Mouse (Mus musculus) R1 (cell line): ENCODE measurements around the gene Zfp691.

Source experiments
- DNase-seq: peaks from one replicate; pipeline ENCODE4 v3.0.0-alpha.2; 2018; ENCODE audit warnings: low read depth, low spot score

The Zfp691 gene

GRCm38 (mm10) chr4:119167663-119168062 is 6.3 kb downstream of the Zfp691 start:
- DNase-seq: peak; percentile 89

DNA sequence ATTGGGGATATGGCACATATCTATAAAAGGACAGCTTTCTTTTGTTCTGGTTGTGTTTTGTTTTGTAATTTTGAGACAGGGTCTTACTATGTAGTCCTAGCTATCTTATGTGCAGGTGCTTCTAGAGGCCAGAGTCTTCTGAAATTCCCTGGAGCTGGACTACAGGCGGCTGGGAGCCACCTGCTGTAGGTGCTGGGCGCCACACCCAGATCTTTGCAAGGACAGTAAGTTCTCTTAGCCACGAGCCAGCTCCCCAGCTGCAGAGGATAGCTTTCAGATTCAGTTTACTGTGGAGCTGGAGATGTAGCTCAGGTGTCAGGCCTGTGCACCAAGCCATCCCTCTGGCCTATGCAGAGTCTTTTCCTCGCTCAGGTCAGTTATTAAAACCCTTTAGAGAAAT is 6.9 kb downstream of the Zfp691 start:
- peak; percentile 34 for DNase-seq

DNA sequence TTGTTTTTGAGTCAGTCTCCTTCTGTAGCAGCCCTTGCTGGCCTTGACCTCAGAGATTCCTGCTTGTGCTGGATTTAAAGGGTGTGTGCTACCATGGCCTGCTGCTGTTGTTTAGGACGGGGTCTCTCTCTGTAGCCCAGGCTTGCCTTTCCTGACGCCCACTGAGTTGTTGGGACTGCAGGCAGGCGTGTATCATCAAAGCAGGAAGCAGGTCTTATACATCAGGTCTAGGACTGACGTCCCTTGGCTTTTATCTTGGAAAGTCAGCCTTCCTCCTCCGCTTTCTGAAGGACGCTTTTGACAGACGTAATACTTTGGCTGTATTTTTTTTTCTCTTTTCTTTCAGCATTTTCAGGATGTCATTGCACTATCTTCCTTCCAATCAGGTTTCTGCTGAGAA is 8.1 kb downstream of the Zfp691 start:
- peak; percentile 56 for DNase-seq

GRCm38 (mm10) chr4:119162990-119163389 is 11.0 kb downstream of the Zfp691 start:
- DNase-seq: peak; percentile 36

DNA sequence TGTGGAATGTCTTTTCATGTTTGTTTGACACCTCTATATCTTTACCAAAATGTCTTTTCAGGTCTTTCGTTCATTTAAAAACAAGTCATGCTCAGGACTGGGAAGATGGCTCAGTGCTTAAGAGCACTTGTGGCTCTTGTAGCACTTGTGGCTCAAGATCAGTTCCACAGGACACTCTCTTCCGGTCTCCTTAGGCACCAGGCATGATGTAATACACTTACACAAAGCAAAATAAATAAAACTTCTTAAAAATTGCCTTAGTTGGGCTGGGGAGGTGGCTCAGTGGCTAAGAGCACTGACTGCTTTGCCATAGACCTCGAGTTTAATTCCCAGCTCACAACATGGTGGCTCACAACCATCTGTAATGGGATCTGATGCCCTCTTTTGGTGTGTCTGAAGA is 12.6 kb downstream of the Zfp691 start:
- DNase-seq: no peak

GRCm38 (mm10) chr4:119157891-119158290 is 16.1 kb downstream of the Zfp691 start:
- DNase-seq: no peak

DNA sequence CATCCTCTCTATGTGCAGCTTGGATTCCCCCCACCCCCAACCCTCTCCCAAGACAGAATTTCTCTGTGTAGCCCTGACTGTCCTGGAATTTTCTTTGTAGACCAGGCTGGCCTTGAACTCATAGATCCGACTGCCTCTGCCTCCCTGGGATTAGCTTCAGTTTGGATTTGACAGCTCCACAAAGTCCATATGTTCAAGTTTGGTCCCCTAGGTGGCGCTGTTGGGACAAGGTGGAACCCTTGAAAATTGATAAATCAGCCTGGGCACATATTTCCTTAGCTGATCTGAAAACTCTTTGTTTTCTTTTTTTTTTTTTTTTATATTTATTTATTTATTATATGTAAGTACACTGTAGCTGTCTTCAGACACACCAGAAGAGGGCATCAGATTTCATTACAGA is 16.8 kb downstream of the Zfp691 start:
- DNase-seq: peak; percentile 82

DNA sequence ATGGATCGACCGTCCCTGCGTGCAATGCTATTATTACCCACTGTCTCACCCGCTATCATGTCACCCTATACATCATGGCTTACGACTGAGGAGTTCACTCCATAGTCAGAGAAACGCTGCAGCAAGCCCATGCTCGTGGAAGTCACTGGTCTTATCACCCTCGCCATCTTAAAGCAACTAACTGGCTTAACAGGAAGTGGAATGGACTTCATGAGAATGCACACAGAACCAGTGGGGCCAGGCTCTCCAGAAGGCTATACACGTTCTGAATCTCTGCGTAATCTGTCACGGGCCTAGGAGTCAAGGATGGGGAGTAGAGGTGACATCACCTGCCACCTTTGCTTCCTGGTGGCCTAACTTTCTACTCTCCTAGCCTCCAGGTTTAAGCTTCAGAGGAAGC is 25.3 kb downstream of the Zfp691 start:
- DNase-seq: no peak

GRCm38 (mm10) chr4:119147347-119147746 is 26.6 kb downstream of the Zfp691 start:
- DNase-seq: no peak

DNA sequence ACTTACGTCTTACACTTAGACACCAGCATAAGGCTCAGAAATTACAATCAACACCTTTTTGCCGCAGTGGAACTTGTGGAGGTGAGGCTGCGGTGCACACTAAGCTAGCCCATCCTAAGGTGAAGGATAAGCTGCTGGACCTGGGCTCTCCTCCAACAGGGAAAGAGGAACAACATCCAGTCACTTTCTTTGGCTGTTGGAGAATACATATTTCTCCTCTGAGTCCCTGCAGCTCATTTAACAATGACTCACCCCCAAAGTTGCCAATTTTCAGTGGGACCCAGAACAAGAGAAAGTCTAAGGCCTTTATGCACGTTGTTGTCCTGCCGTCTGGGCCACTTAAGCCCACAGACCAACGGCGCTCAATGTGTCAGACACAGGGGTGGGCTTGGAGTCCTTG is 27.2 kb downstream of the Zfp691 start:
- no peak for DNase-seq

- DNase-seq: peak; percentile 94
Measured at GRCm38 (mm10) chr4:119142230-119142871, 31.6 kb downstream of the Zfp691 start.

DNA sequence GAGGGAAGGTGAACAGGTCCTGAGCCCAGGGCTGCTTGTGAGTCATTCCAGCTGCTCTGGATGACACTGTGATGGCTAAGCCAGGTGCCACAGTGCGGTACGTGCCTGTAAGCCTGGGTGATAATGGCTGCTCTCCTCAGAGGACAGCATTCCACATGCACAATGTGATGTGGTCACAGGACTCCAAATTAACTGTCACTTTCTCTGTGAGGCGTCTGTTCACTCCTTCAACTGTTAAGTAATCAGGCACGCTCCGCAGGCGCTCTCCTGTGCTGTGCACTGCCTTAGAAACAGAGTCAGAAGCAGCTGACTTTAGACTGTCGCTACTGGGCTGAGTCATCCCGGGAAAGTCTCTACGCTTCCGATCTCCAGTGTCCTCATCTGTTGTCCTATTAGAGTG is 32.8 kb downstream of the Zfp691 start:
- peak; percentile 77 for DNase-seq

GRCm38 (mm10) chr4:119140126-119140525 is 33.9 kb downstream of the Zfp691 start:
- peak; percentile 88 for DNase-seq

DNA sequence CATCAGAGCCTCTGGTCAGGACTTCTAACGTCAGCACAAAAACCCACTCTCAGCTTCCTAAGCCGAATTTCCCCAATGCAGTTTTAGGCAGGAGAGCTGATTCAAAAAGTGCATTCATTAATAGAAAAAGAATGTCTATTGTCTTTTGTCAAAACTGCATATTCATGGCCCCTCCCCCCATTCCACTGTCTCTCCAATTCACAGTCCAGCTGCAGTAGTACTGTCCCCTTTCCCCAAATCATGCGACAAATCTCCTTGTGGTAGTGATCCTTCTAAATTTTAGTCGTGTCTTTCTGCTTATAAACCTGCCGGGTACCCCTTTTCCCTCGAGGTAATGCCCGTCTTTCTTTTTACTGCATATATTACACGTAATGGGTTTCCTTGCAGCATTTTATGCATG is 35.2 kb downstream of the Zfp691 start:
- no peak for DNase-seq

GRCm38 (mm10) chr4:119138171-119138570 is 35.8 kb downstream of the Zfp691 start:
- peak; percentile 91 for DNase-seq

DNA sequence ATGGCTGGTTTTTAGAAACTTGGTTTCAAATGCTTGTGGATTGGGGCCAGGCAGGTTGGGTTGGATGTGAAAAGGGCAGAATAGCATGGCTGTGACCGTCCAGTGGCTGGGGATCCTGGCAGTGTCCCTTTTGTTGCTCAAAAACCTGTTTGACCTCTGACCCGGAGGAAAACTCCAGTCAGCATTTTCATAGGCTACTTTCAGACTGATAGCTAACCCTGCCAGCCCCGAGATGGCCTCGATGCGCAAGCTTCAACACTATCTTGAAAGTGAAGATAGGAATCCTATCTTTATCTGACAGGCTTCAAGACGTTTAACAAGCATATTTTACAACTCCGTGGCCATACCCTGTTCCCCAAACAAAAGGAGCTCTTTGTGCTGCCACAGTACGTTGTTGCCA is 36.7 kb downstream of the Zfp691 start:
- no peak for DNase-seq

- no peak for DNase-seq
Measured at GRCm38 (mm10) chr4:119133860-119134259, 40.1 kb downstream of the Zfp691 start.

GRCm38 (mm10) chr4:119133306-119133705 is 40.7 kb downstream of the Zfp691 start:
- no peak for DNase-seq

- no peak for DNase-seq
Measured at GRCm38 (mm10) chr4:119131189-119131910, 42.6 kb downstream of the Zfp691 start.

DNA sequence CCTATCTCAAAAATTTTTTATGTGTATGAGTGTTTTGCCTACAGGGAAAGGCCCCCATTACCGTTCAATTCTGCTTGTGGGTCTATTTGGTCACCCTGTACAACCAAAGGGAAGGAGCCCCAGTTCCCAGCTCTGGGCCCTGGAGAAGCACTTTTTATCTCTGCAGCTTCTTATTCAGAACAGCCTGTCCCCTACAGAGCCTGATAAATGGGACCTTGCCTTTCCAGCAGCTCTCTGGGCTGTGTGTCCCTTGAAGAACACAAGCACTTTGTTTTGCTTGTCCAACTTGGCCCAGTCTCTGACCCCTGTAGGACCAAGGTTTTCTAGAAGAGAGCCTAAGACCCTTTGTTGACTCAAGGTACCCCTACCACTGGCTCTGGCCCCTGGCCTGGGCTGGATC is 44.9 kb downstream of the Zfp691 start:
- DNase-seq: no peak

- no peak for DNase-seq
Measured at GRCm38 (mm10) chr4:119128547-119128946, 45.4 kb downstream of the Zfp691 start.

- no peak for DNase-seq
Measured at GRCm38 (mm10) chr4:119127229-119127628, 46.8 kb downstream of the Zfp691 start.

DNA sequence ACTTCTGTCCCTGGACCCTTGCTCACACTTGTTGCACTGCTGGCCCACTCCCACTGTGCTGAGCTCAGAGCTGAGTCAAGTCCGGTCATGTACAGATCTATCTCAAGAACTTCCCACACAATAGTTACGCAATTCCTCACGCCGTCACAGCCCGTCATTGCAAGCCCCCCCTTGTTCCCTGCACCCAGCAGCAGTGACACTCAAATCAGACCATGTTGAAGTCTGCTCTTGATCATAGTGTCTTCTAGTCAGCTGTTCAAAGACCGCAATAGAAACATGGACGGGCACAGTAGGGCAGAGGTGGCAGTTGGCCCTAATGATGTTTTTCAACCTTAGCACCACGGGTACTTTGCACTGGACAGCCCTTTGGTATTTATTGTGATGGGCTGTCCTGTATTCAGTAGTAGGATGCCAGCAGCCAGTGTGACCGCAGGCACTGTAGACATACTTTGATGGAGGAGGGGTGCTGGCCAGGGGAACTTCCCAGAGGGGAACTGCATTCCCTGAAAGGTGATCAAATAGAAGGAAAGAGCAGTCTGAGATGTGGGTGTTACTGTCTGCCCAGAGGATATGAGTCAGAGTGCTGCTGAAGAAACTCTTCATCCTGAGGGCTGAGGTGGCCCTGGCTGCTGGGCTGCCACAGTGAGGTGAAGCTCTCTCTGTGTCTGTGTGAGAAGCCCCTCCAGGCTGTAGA is 48.3 kb downstream of the Zfp691 start:
- no peak for DNase-seq
